ENCODE assay signal across 8 mouse cellular contexts in the genomic region with DNA sequence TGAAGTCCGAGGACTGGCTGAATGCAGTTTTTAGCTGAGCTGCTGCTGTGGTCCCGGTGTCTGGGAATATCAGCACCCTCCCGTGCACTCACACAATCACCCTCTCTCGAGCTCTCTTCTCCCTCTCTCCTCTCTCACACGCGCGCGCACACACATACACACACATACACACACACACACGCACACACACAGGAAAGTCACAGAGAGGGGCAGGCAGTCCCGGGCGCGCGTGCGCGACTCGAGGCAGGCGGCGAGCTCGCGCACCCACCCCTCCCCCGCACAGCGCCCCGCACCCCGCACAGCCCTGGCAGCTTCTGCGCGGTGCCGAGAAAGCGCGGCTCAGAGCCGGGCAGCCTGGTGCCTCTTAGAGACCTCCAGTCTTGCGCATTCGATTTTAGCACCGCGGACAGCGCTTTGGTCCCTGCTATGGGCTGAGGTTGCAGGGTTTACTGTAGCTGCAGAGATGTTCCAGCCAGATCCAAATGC. TPM values are rescaled to one million over a fixed set of nuclear protein-coding genes. Genes with fewer than 3 reads are reported as not detected.
A peak's percentile ranks its signal among the peaks of the same experiment; 100 is the strongest.
DNase-seq lines count a peak whose midpoint lies in the region; ATAC-seq and TF ChIP-seq lines count a peak whose summit lies in the region.

A gene (minus strand): TSS at position 240 of the 486 bp plus-strand sequence.

- ATAC-seq in Patski = peak; percentile 92
- peak; percentile 95 for ATAC-seq in hindbrain, embryonic 13.5 days (ENCODE audit: low FRiP score)
- ATAC-seq in megakaryocyte progenitor cell, adult 5-6 weeks (replicated peaks; ENCODE audit: poor library complexity) = peak; percentile 75

- no peak for TF ChIP-seq CTCF in Patski (IDR thresholded peaks at IDR 0.05)
- no peak for TF ChIP-seq CTCF in cerebellum, adult 2 months (IDR thresholded peaks at IDR 0.05; ENCODE audit: borderline replicate concordance, insufficient read depth, low read depth, low read length)

- peak within 1 kb of the TSS; percentile 91 for H3K27ac ChIP-seq in cerebellum, adult 2 months (ENCODE audit: insufficient read depth, low read length)
- H3K27ac ChIP-seq in hindbrain, embryonic 13.5 days = peak within 1 kb of the TSS; percentile 96

- POLR2A ChIA-PET in Patski (lab: Charles Lee) = no interaction called here

- peak within 1 kb of the TSS; percentile 85 for H3K9ac ChIP-seq in hindbrain, embryonic 13.5 days

- no peaks in the 10 kb centered on the region for H3K9me3 ChIP-seq in hindbrain, embryonic 13.5 days

- peak; percentile 53; the same call in 1 of the 2 replicates for TF ChIP-seq POLR2A in cerebellum, adult 2 months (IDR thresholded peaks at IDR 0.05; ENCODE audit: borderline replicate concordance, insufficient read depth, low read length)

- H3K27me3 ChIP-seq in Patski = peaks cover 39% of the 10 kb centered on the region
- H3K27me3 ChIP-seq in cerebellum, adult 2 months (ENCODE audit: control insufficient read depth, insufficient read depth, low read length) = no peaks in the 10 kb centered on the region
- H3K27me3 ChIP-seq in hindbrain, embryonic 13.5 days = no peaks in the 10 kb centered on the region

- no peaks in the 10 kb centered on the region for H3K36me3 ChIP-seq in hindbrain, embryonic 13.5 days

- peak within 1 kb of the TSS; percentile 77 for H3K4me3 ChIP-seq in cerebellum, adult 2 months (replicated peaks; ENCODE audit: insufficient read depth, low read depth, low read length)
- peak within 1 kb of the TSS; percentile 75 for H3K4me3 ChIP-seq in hindbrain, embryonic 13.5 days

- CTCF ChIA-PET in Patski (lab: Charles Lee) = interaction anchor here (0.9 to 1.2 kb wide), 2 partner anchors 48 to 721 kb away, joined by 3 read pairs; no protein-coding TSS in a partner anchor

- in situ Hi-C loops in Patski (cut with MboI; ENCODE audit: low pct_unique_long_range_greater_than_20kb) = loop anchor here (5.0 kb wide), 1 partner anchor 725 kb away; no protein-coding TSS in a partner anchor

- peaks cover 4% of the 10 kb centered on the region; the same call in 1 of the 2 replicates for H3K4me1 ChIP-seq in cerebellum, adult 2 months (ENCODE audit: control insufficient read depth, insufficient read depth, low read length)
- peaks cover 27% of the 10 kb centered on the region for H3K4me1 ChIP-seq in hindbrain, embryonic 13.5 days (replicated peaks)

- DNase-seq in Patski (ENCODE audit: low read depth, low spot score) = peak; percentile 37
- DNase-seq in cerebellum, adult 2 months = peak; percentile 92
- DNase-seq in forelimb bud, embryonic 11.5 days (ENCODE audit: low read depth, low spot score) = peak; percentile 88
- DNase-seq in layer of hippocampus, postnatal 25 days (ENCODE audit: extremely low spot score in 1 of 2, low spot score in 1 of 2) = peak; percentile 81 to 88
- peak; percentile 88 for DNase-seq in right cerebral cortex, postnatal 25 days
- no peak for DNase-seq in T-cell, adult 2 months (ENCODE audit: low spot score)

- WGBS in cerebellum, adult 2 months = under 1% methylated on average over 35 of the region's 35 CpGs
- under 1% methylated on average over 35 of the region's 35 CpGs for whole genome bisulfite sequencing in hindbrain, embryonic 13.5 days

- peak within 1 kb of the TSS; percentile 70 for H3K4me2 ChIP-seq in hindbrain, embryonic 13.5 days

RNA-seq across cellular contexts. Expression of the gene that starts here (rescaled TPM):
- polyA plus RNA-seq in Patski (2021) = not detected
- 127 and 139 TPM in 2 replicates for polyA plus RNA-seq in cerebellum, adult 2 months (2012; rRNA removed)
- 129 and 130 TPM in 2 replicates for polyA plus RNA-seq in hindbrain, embryonic 13.5 days (2015; fragmentation: Nextera tagmentation; extraction: Ambion mirVana)
- total RNA-seq in layer of hippocampus, postnatal 25 days (2021) = 100 to 1,000 TPM; 577 to 681 TPM
- total RNA-seq in megakaryocyte progenitor cell, adult 5-6 weeks (2015) = not detected in 2 replicates
- 0.24 and 0.25 TPM in 2 replicates for total RNA-seq in megakaryocyte progenitor cell, adult 5-6 weeks (2017)

Comparison
In these comparisons a context has a peak if more than half of its experiments do, and no peak if none do; other contexts are left out.
1. RNA of the gene that starts here (total RNA-seq): 577 to 681 TPM in layer of hippocampus, postnatal 25 days; 0.24 to 0.25 TPM in megakaryocyte progenitor cell, adult 5-6 weeks; every median in the first group is over 100 times any median in the second.
2. RNA of the gene that starts here (polyA plus RNA-seq): 129 to 130 TPM in hindbrain, embryonic 13.5 days and 127 to 139 TPM in cerebellum, adult 2 months; not detected in Patski (single experiment); every median in the first group is over 100 times any median in the second.
3. Peak in DNase-seq and ATAC-seq in Patski; RNA of the gene not detected or under 1 TPM.
4. Peak in ATAC-seq in megakaryocyte progenitor cell, adult 5-6 weeks; RNA of the gene not detected or under 1 TPM.
5. Peak in every context shown above with its lines, with median percentiles within 50 percentile points of each other: ATAC-seq.